Mouse (Mus musculus) heart, embryonic 11.5 days (tissue): ENCODE results near the gene Fam83e. TPM values are rescaled to one million over a fixed set of nuclear protein-coding genes. Genes with fewer than 3 reads are reported as not detected.
A peak's percentile ranks its signal among the peaks of the same experiment; 100 is the strongest.

ENCODE experiments used
- ATAC-seq: fragments of 200-750 bp; cut with Nextera tagmentation; replicated peaks from 2 replicates; pipeline ENCODE4 v1.8.0; 2017; ENCODE audit warnings: moderate library complexity; ENCODE audit not compliant: insufficient number of reproducible peaks, low FRiP score, low TSS enrichment
- H3K27ac ChIP-seq: fragments of 300-500 bp; sonication (generic); 2 replicates; pipeline ENCODE4 v1.5.1; 2014; ENCODE audit warnings: mild to moderate bottlenecking, low read depth, low read length
- H3K27me3 ChIP-seq: fragments of 300-500 bp; sonication (generic); 2 replicates; pipeline ENCODE4 v1.6.1; 2014; ENCODE audit warnings: mild to moderate bottlenecking, low read length, mixed read lengths; ENCODE audit not compliant: control insufficient read depth, insufficient read depth
- H3K36me3 ChIP-seq: fragments of 300-500 bp; sonication (generic); 2 replicates; pipeline ENCODE4 v1.6.1; 2014; ENCODE audit warnings: mild to moderate bottlenecking, low read length, moderate library complexity, mixed read lengths; ENCODE audit not compliant: control insufficient read depth, insufficient read depth
- H3K4me1 ChIP-seq: fragments of 300-500 bp; sonication (generic); 2 replicates; pipeline ENCODE4 v1.6.1; 2014; ENCODE audit warnings: low read length; ENCODE audit not compliant: control insufficient read depth, insufficient read depth
- H3K4me2 ChIP-seq: fragments of 300-500 bp; sonication (generic); 2 replicates; pipeline ENCODE4 v1.6.1; 2014; ENCODE audit warnings: mild to moderate bottlenecking, moderate library complexity
- H3K4me3 ChIP-seq: fragments of 300-500 bp; sonication (generic); 2 replicates; pipeline ENCODE4 v1.5.1; 2014; ENCODE audit warnings: low read depth, low read length
- H3K9ac ChIP-seq: fragments of 300-500 bp; sonication (generic); 2 replicates; pipeline ENCODE4 v1.6.1; 2014; ENCODE audit warnings: mild to moderate bottlenecking, low read depth, low read length, moderate library complexity
- H3K9me3 ChIP-seq: fragments of 300-500 bp; sonication (generic); replicated peaks from 2 replicates; pipeline ENCODE4 v1.6.1; 2016; ENCODE audit warnings: low read length; ENCODE audit not compliant: control insufficient read depth
- WGBS: fragments of 180-500 bp; shearing (Covaris S2); extraction: QIAGEN DNeasy Blood & Tissue Kit; methylation state at CpG from one replicate; pipeline ENCODE4 v1.1.7; 2014; ENCODE audit not compliant: insufficient replicate concordance; 5-methylcytosine and 5-hydroxymethylcytosine counted together
- polyA plus RNA-seq: library from polyadenylated mRNA; unstranded; fragments of >200 nt; fragmentation: Nextera tagmentation; extraction: Ambion mirVana; gene quantifications from 2 replicates; pipeline ENCODE4 v1.2.1, GENCODE M21; 2014

Fam83e gene
- polyA plus RNA-seq, 1 experiment from 2014 or later, result 0.67 TPM

GRCm38 (mm10) chr7:45721642-45722347 is 783 bp downstream of the Fam83e start:
- Histone ChIP-seq H3K27me3 (no peaks in the 10 kb centered on the region), H3K27ac (no peak overlapping the region), H3K4me3 (no peak overlapping the region), H3K9me3 (no peaks in the 10 kb centered on the region), H3K4me1 (peaks cover 17% of the 10 kb centered on the region), H3K9ac (0 out of 2 replicates have a peak overlapping the region, but pooled peaks have one; percentile 22), H3K4me2 (no peak overlapping the region), H3K36me3 (peaks cover 43% of the 10 kb centered on the region)
- WGBS, result 68% methylated on average over 13 of the region's 13 CpGs
- ATAC-seq, result no peak

- peaks cover 13% of the 10 kb centered on the region for H3K4me1 ChIP-seq
- H3K36me3 ChIP-seq, result peaks cover 43% of the 10 kb centered on the region
- H3K9ac ChIP-seq, result no peak overlapping the region
- H3K27ac ChIP-seq, result no peak overlapping the region
- H3K4me3 ChIP-seq, result no peak overlapping the region
- ATAC-seq, result no peak
- no peaks in the 10 kb centered on the region for H3K27me3 ChIP-seq
- no peak overlapping the region for H3K4me2 ChIP-seq
- H3K9me3 ChIP-seq, result no peaks in the 10 kb centered on the region
- 77% methylated on average over 13 of the region's 13 CpGs for WGBS
These were observed 1.3 kb downstream of the Fam83e start for GRCm38 (mm10) chr7:45722348-45722713.

- Histone ChIP-seq H3K4me2 (no peak overlapping the region), H3K36me3 (peaks cover 43% of the 10 kb centered on the region), H3K27me3 (no peaks in the 10 kb centered on the region), H3K9me3 (no peaks in the 10 kb centered on the region), H3K4me3 (no peak overlapping the region), H3K27ac (no peak overlapping the region), H3K9ac (no peak overlapping the region), H3K4me1 (peaks cover 13% of the 10 kb centered on the region)
- no peak for ATAC-seq
- WGBS, result 82% methylated on average over 4 of the region's 4 CpGs
These were observed 2.3 kb downstream of the Fam83e start for GRCm38 (mm10) chr7:45723301-45723700.

- no peak for ATAC-seq
- H3K27me3 ChIP-seq, result no peaks in the 10 kb centered on the region
- no peak overlapping the region for H3K4me2 ChIP-seq
- no peak overlapping the region for H3K27ac ChIP-seq
- peaks cover 43% of the 10 kb centered on the region for H3K36me3 ChIP-seq
- no peak overlapping the region for H3K9ac ChIP-seq
- 88% methylated on average over 14 of the region's 14 CpGs for WGBS
- H3K4me3 ChIP-seq, result no peak overlapping the region
- peaks cover 12% of the 10 kb centered on the region for H3K4me1 ChIP-seq
- no peaks in the 10 kb centered on the region for H3K9me3 ChIP-seq
These were observed 2.8 kb downstream of the Fam83e start for GRCm38 (mm10) chr7:45723781-45724180.

GRCm38 (mm10) chr7:45725151-45725550 is 4.1 kb downstream of the Fam83e start:
- Histone ChIP-seq H3K27me3 (no peaks in the 10 kb centered on the region), H3K4me3 (no peak overlapping the region), H3K9ac (no peak overlapping the region), H3K36me3 (peaks cover 34% of the 10 kb centered on the region), H3K4me1 (no peaks in the 10 kb centered on the region), H3K9me3 (no peaks in the 10 kb centered on the region), H3K4me2 (no peak overlapping the region), H3K27ac (no peak overlapping the region)
- no peak for ATAC-seq
- 90% methylated on average over 9 of the region's 9 CpGs for WGBS

- Histone ChIP-seq H3K4me2 (no peak within 1 kb of the TSS), H3K4me1 (peaks cover 2% of the 10 kb centered on the region; the same call in 1 of the 2 replicates), H3K36me3 (peaks cover 30% of the 10 kb centered on the region), H3K27me3 (no peaks in the 10 kb centered on the region), H3K9me3 (no peaks in the 10 kb centered on the region), H3K4me3 (no peak within 1 kb of the TSS), H3K9ac (peak within 1 kb of the TSS; percentile 5; the same call in 1 of the 2 replicates), H3K27ac (no peak within 1 kb of the TSS)
- ATAC-seq, result no peak
- WGBS, result 88% methylated on average over 11 of the region's 11 CpGs
These were observed 4.7 kb downstream of the Fam83e start, which contains the start of gene Spaca4 for GRCm38 (mm10) chr7:45725713-45726112. TSS of gene Spaca4 (minus strand) at chr7:45725813.

GRCm38 (mm10) chr7:45726419-45726818 is 5.4 kb downstream of the Fam83e start:
- ATAC-seq, result no peak
- Histone ChIP-seq H3K27ac (no peak overlapping the region), H3K36me3 (peaks cover 27% of the 10 kb centered on the region), H3K9me3 (no peaks in the 10 kb centered on the region), H3K27me3 (no peaks in the 10 kb centered on the region), H3K4me3 (no peak overlapping the region), H3K4me1 (peaks cover 7% of the 10 kb centered on the region; the same call in 1 of the 2 replicates), H3K9ac (peak overlapping the region; percentile 5; the same call in 1 of the 2 replicates), H3K4me2 (no peak overlapping the region)
- WGBS, result 85% methylated on average over 10 of the region's 10 CpGs

- Histone ChIP-seq H3K4me3 (no peak overlapping the region), H3K36me3 (peaks cover 27% of the 10 kb centered on the region), H3K4me2 (no peak overlapping the region), H3K4me1 (peaks cover 7% of the 10 kb centered on the region; the same call in 1 of the 2 replicates), H3K9ac (no peak overlapping the region), H3K27ac (no peak overlapping the region), H3K27me3 (no peaks in the 10 kb centered on the region), H3K9me3 (no peaks in the 10 kb centered on the region)
- 93% methylated on average over 3 of the region's 3 CpGs for WGBS
- no peak for ATAC-seq
These were observed 6.6 kb downstream of the Fam83e start for GRCm38 (mm10) chr7:45727625-45728024.
